Mouse (Mus musculus) C2C12 (cell line): ENCODE data around the gene Znhit1.

Experiments used
- CEBPB ChIP-seq: IDR thresholded peaks from one replicate; pipeline ENCODE4 v1.6.1; 2011; ENCODE audit warnings: low read depth, mild to moderate bottlenecking, control low read depth, moderate library complexity
- CTCF ChIP-seq: IDR thresholded peaks from one replicate; pipeline ENCODE4 v1.5.1; 2011; ENCODE audit not compliant: control insufficient read depth, insufficient read depth, insufficient read length
- MYOD1 ChIP-seq: IDR thresholded peaks from one replicate; pipeline ENCODE4 v1.6.1; 2011; ENCODE audit warnings: low read depth; ENCODE audit not compliant: control insufficient read depth, insufficient read length

- TF ChIP-seq CTCF (no peak), CEBPB (no peak), MYOD1 (no peak)
Observed at GRCm38 (mm10) chr5:136953440-136953951, 34.3 kb downstream of the Znhit1 start.
